Mouse (Mus musculus) urinary bladder, adult 18-20 months (tissue): ENCODE data around the gene Bbs12.

ENCODE experiments used
- DNase-seq, 2 experiments: peaks; one replicate each; pipeline ENCODE4 v3.0.0; 2022; ENCODE audit warnings: low spot score in 2 of 2, mixed read lengths in 2 of 2

The Bbs12 gene

GRCm38 (mm10) chr3:37326627-37327026 is 14.3 kb downstream of the Bbs12 start:
- DNase-seq = no peak

- no peak for DNase-seq
Observed at GRCm38 (mm10) chr3:37328489-37328888, 16.1 kb downstream of the Bbs12 start.

- no peak for DNase-seq
Observed at GRCm38 (mm10) chr3:37329963-37330362, 17.6 kb downstream of the Bbs12 start.

GRCm38 (mm10) chr3:37331999-37332449 is 19.7 kb downstream of the Bbs12 start:
- DNase-seq = no peak

GRCm38 (mm10) chr3:37334053-37334452 is 21.7 kb downstream of the Bbs12 start:
- DNase-seq = no peak

- DNase-seq = no peak
Observed at GRCm38 (mm10) chr3:37341110-37341509, 28.8 kb downstream of the Bbs12 start.

- no peak for DNase-seq
Observed at GRCm38 (mm10) chr3:37342811-37343210, 30.5 kb downstream of the Bbs12 start.

- no peak for DNase-seq
Observed at GRCm38 (mm10) chr3:37347671-37348070, 35.3 kb downstream of the Bbs12 start.

- peak; percentile 27 to 31 for DNase-seq
Observed at GRCm38 (mm10) chr3:37348221-37349165, 36.1 kb downstream of the Bbs12 start, which contains the start of gene Fgf2. TSS of gene Fgf2 (plus strand) at chr3:37348346.

- no peak for DNase-seq
Observed at GRCm38 (mm10) chr3:37349166-37349548, 36.8 kb downstream of the Bbs12 start.

GRCm38 (mm10) chr3:37350386-37350785 is 38.0 kb downstream of the Bbs12 start:
- no peak for DNase-seq

- no peak for DNase-seq
Observed at GRCm38 (mm10) chr3:37353951-37354481, 41.7 kb downstream of the Bbs12 start.

GRCm38 (mm10) chr3:37354737-37355136 is 42.4 kb downstream of the Bbs12 start:
- no peak for DNase-seq

- peak in 1 of 2 experiments; percentile 42 for DNase-seq
Observed at GRCm38 (mm10) chr3:37360729-37361128, 48.4 kb downstream of the Bbs12 start.

GRCm38 (mm10) chr3:37365144-37365543 is 52.8 kb downstream of the Bbs12 start:
- no peak for DNase-seq

GRCm38 (mm10) chr3:37365976-37366375 is 53.6 kb downstream of the Bbs12 start:
- DNase-seq = no peak

GRCm38 (mm10) chr3:37366381-37367053 is 54.2 kb downstream of the Bbs12 start:
- DNase-seq = no peak

- DNase-seq = no peak
Observed at GRCm38 (mm10) chr3:37370407-37370806, 58.1 kb downstream of the Bbs12 start.
